Mouse (Mus musculus): Measurements from ENCODE around the gene Vmn2r62. TPM values are rescaled to one million over a fixed set of nuclear protein-coding genes. Genes with fewer than 3 reads are reported as not detected.
"Not testable (repeated sequence)": the region's sequence is repeated elsewhere in the genome, so short reads cannot be mapped to it uniquely, and the experiment has no call there.

Gene Vmn2r62
- polyA plus RNA-seq (2014; fragmentation: Nextera tagmentation; extraction: Ambion mirVana) = not detected in 2 replicates

GRCm38 (mm10) chr7:42793425-42793824 is at the start of gene Vmn2r62:
Gene Vmn2r62 (minus strand): TSS chr7:42793525.
- not testable (repeated sequence) for H3K9ac ChIP-seq (ENCODE audit: low read length); H3K4me3 ChIP-seq (ENCODE audit: low read depth, low read length); H3K9me3 ChIP-seq (ENCODE audit: control insufficient read depth, low read length); H3K36me3 ChIP-seq (ENCODE audit: control insufficient read depth, insufficient read depth, low read length); DNase-seq (ENCODE audit: low spot score); H3K4me1 ChIP-seq (replicated peaks; ENCODE audit: control insufficient read depth, insufficient read depth, low read length); H3K27me3 ChIP-seq (replicated peaks; ENCODE audit: control insufficient read depth, insufficient read depth, low read length); ATAC-seq (replicated peaks; ENCODE audit: low FRiP score, low TSS enrichment, low read depth); H3K4me2 ChIP-seq (ENCODE audit: low read length); H3K27ac ChIP-seq (ENCODE audit: low read depth)
- no CpG with 5 or more reads among the region's 1 CpGs for WGBS

- H3K27ac ChIP-seq (ENCODE audit: low read depth); H3K9me3 ChIP-seq (ENCODE audit: control insufficient read depth, low read length); H3K9ac ChIP-seq (ENCODE audit: low read length); ATAC-seq (replicated peaks; ENCODE audit: low FRiP score, low TSS enrichment, low read depth); H3K36me3 ChIP-seq (ENCODE audit: control insufficient read depth, insufficient read depth, low read length); H3K4me1 ChIP-seq (replicated peaks; ENCODE audit: control insufficient read depth, insufficient read depth, low read length); DNase-seq (ENCODE audit: low spot score); H3K4me3 ChIP-seq (ENCODE audit: low read depth, low read length); H3K27me3 ChIP-seq (replicated peaks; ENCODE audit: control insufficient read depth, insufficient read depth, low read length); H3K4me2 ChIP-seq (ENCODE audit: low read length): not testable (repeated sequence)
These were observed 45.0 kb upstream of the Vmn2r62 start for GRCm38 (mm10) chr7:42838366-42838765.

GRCm38 (mm10) chr7:42832221-42832620 is 38.9 kb upstream of the Vmn2r62 start:
- Histone ChIP-seq H3K4me1 (replicated peaks; ENCODE audit: control insufficient read depth, insufficient read depth, low read length) (no peaks in the 10 kb centered on the region), H3K9ac (ENCODE audit: low read length) (no peak overlapping the region), H3K4me2 (ENCODE audit: low read length) (no peak overlapping the region), H3K4me3 (ENCODE audit: low read depth, low read length) (no peak overlapping the region), H3K27me3 (replicated peaks; ENCODE audit: control insufficient read depth, insufficient read depth, low read length) (no peaks in the 10 kb centered on the region), H3K9me3 (ENCODE audit: control insufficient read depth, low read length) (no peaks in the 10 kb centered on the region), H3K27ac (ENCODE audit: low read depth) (no peak overlapping the region), H3K36me3 (ENCODE audit: control insufficient read depth, insufficient read depth, low read length) (no peaks in the 10 kb centered on the region)
- ATAC-seq (replicated peaks; ENCODE audit: low FRiP score, low TSS enrichment, low read depth) (no peak), DNase-seq (ENCODE audit: low spot score) (no peak)
- WGBS = 72% methylated on average over 3 of the region's 3 CpGs

- no peak for DNase-seq (ENCODE audit: low spot score)
- Histone ChIP-seq H3K4me2 (ENCODE audit: low read length) (no peak overlapping the region), H3K9ac (ENCODE audit: low read length) (no peak overlapping the region), H3K27ac (ENCODE audit: low read depth) (no peak overlapping the region), H3K4me1 (replicated peaks; ENCODE audit: control insufficient read depth, insufficient read depth, low read length) (no peaks in the 10 kb centered on the region), H3K9me3 (ENCODE audit: control insufficient read depth, low read length) (no peaks in the 10 kb centered on the region), H3K27me3 (replicated peaks; ENCODE audit: control insufficient read depth, insufficient read depth, low read length) (no peaks in the 10 kb centered on the region), H3K4me3 (ENCODE audit: low read depth, low read length) (no peak overlapping the region), H3K36me3 (ENCODE audit: control insufficient read depth, insufficient read depth, low read length) (no peaks in the 10 kb centered on the region)
- no peak for ATAC-seq (replicated peaks; ENCODE audit: low FRiP score, low TSS enrichment, low read depth)
- 46% methylated on average over 20 of the region's 20 CpGs for WGBS
These were observed 43.5 kb downstream of the Vmn2r62 start for GRCm38 (mm10) chr7:42749836-42750235.

- Histone ChIP-seq H3K9ac (ENCODE audit: low read length) (no peak overlapping the region), H3K27me3 (replicated peaks; ENCODE audit: control insufficient read depth, insufficient read depth, low read length) (no peaks in the 10 kb centered on the region), H3K4me3 (ENCODE audit: low read depth, low read length) (no peak overlapping the region), H3K4me1 (replicated peaks; ENCODE audit: control insufficient read depth, insufficient read depth, low read length) (no peaks in the 10 kb centered on the region), H3K9me3 (ENCODE audit: control insufficient read depth, low read length) (no peaks in the 10 kb centered on the region), H3K27ac (ENCODE audit: low read depth) (no peak overlapping the region), H3K36me3 (ENCODE audit: control insufficient read depth, insufficient read depth, low read length) (no peaks in the 10 kb centered on the region), H3K4me2 (ENCODE audit: low read length) (no peak overlapping the region)
- 87% methylated on average over 10 of the region's 10 CpGs for WGBS
- DNase-seq (ENCODE audit: low spot score) = no peak
- no peak for ATAC-seq (replicated peaks; ENCODE audit: low FRiP score, low TSS enrichment, low read depth)
These were observed 54.7 kb downstream of the Vmn2r62 start for GRCm38 (mm10) chr7:42738536-42739210.

- H3K27ac ChIP-seq (ENCODE audit: low read depth); H3K27me3 ChIP-seq (replicated peaks; ENCODE audit: control insufficient read depth, insufficient read depth, low read length); H3K9me3 ChIP-seq (ENCODE audit: control insufficient read depth, low read length); H3K4me1 ChIP-seq (replicated peaks; ENCODE audit: control insufficient read depth, insufficient read depth, low read length); H3K36me3 ChIP-seq (ENCODE audit: control insufficient read depth, insufficient read depth, low read length); DNase-seq (ENCODE audit: low spot score); ATAC-seq (replicated peaks; ENCODE audit: low FRiP score, low TSS enrichment, low read depth); H3K4me3 ChIP-seq (ENCODE audit: low read depth, low read length); H3K9ac ChIP-seq (ENCODE audit: low read length); H3K4me2 ChIP-seq (ENCODE audit: low read length): not testable (repeated sequence)
- 85% methylated on average over 4 of the region's 4 CpGs for WGBS
These were observed 66.4 kb downstream of the Vmn2r62 start, which contains the start of gene Gm17067 for GRCm38 (mm10) chr7:42726917-42727316. Gene Gm17067 (minus strand): TSS chr7:42727017.

Other genes with a start within 250 kb of the Vmn2r62 start
- not detected in 2 replicates for gene Gm21028, start 214.9 kb downstream of the Vmn2r62 start, polyA plus RNA-seq (2014; fragmentation: Nextera tagmentation; extraction: Ambion mirVana)
- 2.1 and 2.7 TPM in 2 replicates for gene Zfp977, start 201.0 kb downstream of the Vmn2r62 start, polyA plus RNA-seq (2014; fragmentation: Nextera tagmentation; extraction: Ambion mirVana)
- gene Zfp976, start 150.9 kb downstream of the Vmn2r62 start, polyA plus RNA-seq (2014; fragmentation: Nextera tagmentation; extraction: Ambion mirVana) = 1.9 and 2.4 TPM in 2 replicates
- 7.9 and 8.9 TPM in 2 replicates for gene Zfp975, start 100.8 kb downstream of the Vmn2r62 start, polyA plus RNA-seq (2014; fragmentation: Nextera tagmentation; extraction: Ambion mirVana)
- gene Gm17067, start 66.5 kb downstream of the Vmn2r62 start, polyA plus RNA-seq (2014; fragmentation: Nextera tagmentation; extraction: Ambion mirVana) = not detected in 2 replicates
- gene Gm2381, start 73.7 kb upstream of the Vmn2r62 start, polyA plus RNA-seq (2014; fragmentation: Nextera tagmentation; extraction: Ambion mirVana) = not detected in 2 replicates
- not detected in 2 replicates for gene Vmn2r63, start 140.3 kb upstream of the Vmn2r62 start, polyA plus RNA-seq (2014; fragmentation: Nextera tagmentation; extraction: Ambion mirVana)
- not detected in 2 replicates for gene Gm9268, start 225.2 kb upstream of the Vmn2r62 start, polyA plus RNA-seq (2014; fragmentation: Nextera tagmentation; extraction: Ambion mirVana)

Data from intestine, embryonic 14.5 days (tissue).